Mouse (Mus musculus): Measurements from ENCODE around the gene 1190002N15Rik.

Gene 1190002N15Rik

DNA sequence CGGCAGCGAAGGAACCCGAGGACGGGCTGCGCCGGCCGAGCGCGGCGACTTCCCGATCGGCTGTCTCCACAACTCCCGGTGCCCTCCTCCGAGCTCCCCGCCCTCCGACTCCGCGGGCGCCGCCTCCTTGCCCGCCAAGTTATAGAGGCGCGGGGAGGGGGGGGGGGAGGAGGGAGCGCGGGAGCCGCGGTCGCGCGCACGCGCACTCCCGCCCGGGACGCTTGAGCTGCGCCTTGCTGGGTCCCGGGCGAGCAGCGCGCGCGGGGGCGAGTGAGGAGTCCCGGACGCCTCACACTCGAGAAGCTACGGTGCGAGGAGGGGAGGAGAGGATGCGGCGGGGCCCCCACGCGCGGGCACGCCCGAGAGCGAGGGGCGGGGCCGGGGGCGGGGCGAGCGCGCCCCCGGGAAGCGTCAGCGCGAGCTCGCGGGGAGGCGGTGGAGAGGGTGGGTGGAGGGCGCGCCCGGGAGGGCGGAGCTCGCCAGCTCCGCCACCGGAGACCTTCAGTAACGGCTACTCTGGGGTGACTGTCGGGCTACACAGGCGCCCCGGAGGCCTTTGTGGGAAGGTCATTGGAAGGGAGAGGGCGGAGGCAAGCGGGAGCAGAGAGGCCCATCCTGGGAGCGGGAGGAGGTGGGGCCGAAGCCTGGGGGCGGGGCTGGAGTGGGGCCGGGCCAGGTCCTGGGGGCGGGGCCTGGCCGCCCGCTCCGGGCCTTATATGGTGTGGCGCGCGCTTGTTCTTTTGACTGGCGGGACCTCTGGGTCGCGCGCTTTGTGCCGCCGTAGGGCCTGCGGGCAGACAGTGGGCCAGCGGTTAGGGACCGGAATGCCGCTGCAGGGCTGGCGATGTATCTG is at the start of gene 1190002N15Rik:
Gene 1190002N15Rik, minus strand, starts transcription at position 112 of the 853 bp plus-strand sequence.
- peak; percentile 72 for ATAC-seq (ENCODE audit: low TSS enrichment)

- peak; percentile 21; the same call in 1 of the 2 replicates for ATAC-seq (ENCODE audit: low TSS enrichment)
Measured at GRCm38 (mm10) chr9:94582309-94582708, 44.4 kb upstream of the 1190002N15Rik start.

DNA sequence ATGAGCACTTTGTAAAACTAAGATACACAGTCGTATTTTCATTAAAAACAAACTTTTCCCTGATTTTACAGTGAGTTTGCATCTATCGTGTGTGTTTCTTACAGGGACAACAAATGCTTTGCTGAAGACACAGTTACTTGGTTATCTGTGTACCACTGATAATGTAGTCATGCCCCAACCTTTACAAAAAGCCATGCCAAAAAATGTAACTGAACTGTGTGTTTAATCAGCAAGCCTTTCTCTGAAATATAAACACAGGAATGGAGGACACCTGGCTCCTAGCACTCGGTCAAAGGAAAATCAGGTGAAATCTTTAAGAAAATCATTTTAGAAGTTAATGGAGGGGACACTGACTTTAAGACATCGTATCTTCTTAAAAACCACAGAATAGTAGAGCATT is 43.8 kb upstream of the 1190002N15Rik start:
- ATAC-seq (ENCODE audit: low TSS enrichment): no peak

DNA sequence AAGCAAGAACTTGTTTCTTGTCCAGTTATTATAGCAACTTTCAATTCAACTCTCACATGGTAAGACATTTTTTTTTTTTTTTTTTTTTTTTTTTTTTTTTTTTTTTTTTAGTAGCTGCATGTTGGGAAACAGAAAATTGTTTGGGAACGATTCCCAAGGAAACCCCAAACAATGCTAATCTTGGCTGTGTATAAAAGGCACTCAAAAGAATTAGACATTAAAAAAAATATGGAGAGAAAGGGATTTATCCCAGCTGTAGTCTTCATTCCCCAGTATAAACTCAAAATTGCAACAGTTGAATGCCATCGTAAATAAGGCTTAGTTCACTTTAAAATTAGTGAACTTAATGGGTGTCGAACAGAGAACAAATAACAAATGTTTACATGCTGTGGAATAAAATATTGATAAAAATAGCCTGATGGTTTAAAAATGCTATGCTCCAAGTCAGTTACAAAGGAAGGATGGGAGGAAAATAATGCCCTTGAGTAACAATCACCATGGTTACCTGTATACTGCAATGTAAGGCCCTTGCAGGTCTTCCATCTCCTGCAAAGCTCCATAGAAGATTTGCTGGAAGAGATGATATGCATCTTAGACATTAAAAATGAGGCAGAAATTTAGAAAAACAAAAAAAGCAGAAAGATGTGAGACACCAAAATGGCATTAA is 42.3 kb upstream of the 1190002N15Rik start:
- ATAC-seq (ENCODE audit: low TSS enrichment): no peak

- no peak for ATAC-seq (ENCODE audit: low TSS enrichment)
Measured at GRCm38 (mm10) chr9:94571802-94572201, 33.9 kb upstream of the 1190002N15Rik start.

DNA sequence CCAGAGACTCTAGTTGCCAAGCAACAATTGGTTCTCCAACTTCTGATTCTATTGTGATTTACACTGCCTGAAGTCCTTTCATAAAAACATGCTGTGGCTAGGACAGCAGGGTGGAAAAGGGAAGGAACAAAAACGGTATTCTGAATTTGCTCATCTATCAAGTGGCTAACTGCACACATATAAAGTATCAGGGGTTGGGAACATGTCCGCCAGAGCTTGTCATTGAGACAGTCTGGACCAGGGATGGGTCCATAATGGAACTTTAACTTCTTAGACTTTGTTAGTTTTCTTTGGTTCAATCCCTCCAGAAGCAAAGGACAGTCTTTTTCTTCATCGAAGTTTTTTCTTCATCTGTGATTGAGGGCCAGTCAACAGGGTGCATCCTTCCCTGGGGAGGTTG is 30.5 kb upstream of the 1190002N15Rik start:
- no peak for ATAC-seq (ENCODE audit: low TSS enrichment)

GRCm38 (mm10) chr9:94567722-94568314 is 29.9 kb upstream of the 1190002N15Rik start:
- no peak for ATAC-seq (ENCODE audit: low TSS enrichment)

DNA sequence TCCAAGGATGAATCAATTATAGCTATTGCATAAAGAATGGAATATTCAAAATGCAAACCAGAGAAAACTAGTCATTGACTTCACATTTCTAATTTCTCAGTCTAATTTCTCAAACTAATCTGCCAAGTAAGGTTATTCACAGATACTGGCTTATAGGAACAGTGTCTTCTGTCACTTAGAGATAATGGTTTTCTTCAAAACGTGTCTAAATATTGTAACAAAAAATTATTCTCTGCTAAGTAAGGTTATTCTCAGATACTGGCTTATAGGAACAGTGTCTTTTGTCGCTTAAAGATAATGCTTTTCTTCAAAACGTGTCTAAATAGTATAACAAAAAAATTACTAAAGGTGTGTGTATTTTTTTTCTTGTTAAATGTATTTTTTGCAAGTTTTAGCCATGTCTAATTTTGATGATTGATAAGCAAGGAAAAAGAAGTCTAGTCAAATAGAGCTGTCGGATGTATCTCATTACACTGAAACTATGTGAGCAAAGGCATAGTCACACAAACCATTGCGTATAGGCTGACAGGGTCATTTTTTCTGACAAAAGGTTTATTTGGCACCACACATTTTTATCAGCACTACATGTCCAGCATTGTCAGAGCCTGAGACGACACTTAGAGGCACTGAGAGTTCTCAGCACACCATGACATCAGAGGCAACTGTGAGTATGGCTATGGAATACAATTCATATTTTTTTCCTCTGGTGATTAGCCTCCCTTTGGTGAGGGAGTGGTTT is 19.1 kb upstream of the 1190002N15Rik start:
- ATAC-seq (ENCODE audit: low TSS enrichment): no peak

DNA sequence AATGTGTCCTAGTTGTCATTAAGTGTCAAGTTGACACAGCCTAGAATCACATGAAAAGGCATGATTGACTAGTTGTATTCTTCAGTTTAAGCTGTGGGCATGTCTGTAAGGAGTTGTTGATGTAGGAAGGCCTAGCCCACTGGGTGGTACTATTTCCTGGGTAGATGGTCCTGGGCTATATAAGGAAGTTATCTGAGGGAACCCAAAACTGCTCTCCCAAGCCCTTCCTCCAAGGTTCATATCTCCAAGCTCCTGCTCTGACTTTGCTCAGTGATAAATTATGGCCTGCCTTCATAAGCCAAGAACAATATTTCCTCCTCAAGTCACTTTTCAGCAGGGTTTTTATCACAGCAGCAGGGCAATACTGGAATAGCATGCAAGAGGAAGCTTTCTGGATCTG is 18.4 kb upstream of the 1190002N15Rik start:
- ATAC-seq (ENCODE audit: low TSS enrichment): no peak

DNA sequence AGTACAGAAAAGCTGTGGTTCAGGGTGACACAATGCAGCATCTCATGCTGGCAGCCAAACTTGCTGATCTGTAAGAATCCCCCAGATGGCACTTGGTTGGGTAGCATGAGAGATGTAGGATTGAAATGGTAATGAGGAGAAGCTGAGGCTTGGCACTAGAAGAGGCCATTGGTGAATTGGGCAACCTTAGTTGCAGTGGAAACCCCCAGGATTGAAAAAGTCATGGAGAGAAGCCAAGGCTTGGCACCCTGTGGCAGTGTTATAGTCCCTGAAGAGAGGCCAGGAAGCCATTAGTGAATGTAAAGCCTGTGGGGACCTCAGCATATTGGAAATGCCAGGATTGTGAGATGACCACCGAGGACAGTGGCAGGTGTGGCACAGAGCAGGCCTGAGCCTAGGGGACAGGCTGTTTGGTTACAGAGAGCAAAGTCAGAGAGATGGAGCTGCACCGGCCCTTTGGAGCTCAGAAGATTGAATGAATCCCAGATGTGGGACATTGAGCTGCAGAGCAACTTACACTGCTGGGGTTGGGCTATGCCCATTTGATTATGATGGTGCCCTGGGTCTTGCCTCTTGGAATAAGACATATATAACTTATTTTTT is 12.7 kb upstream of the 1190002N15Rik start:
- no peak for ATAC-seq (ENCODE audit: low TSS enrichment)

GRCm38 (mm10) chr9:94543881-94544280 is 6.0 kb upstream of the 1190002N15Rik start:
- ATAC-seq (ENCODE audit: low TSS enrichment): no peak

GRCm38 (mm10) chr9:94540343-94541095 is 2.6 kb upstream of the 1190002N15Rik start:
- ATAC-seq (ENCODE audit: low TSS enrichment): no peak

GRCm38 (mm10) chr9:94539346-94539865 is 1.5 kb upstream of the 1190002N15Rik start:
- ATAC-seq (ENCODE audit: low TSS enrichment): no peak

- ATAC-seq (ENCODE audit: low TSS enrichment): no peak
Measured at GRCm38 (mm10) chr9:94538823-94539143, 902 bp upstream of the 1190002N15Rik start.

GRCm38 (mm10) chr9:94537051-94537917 is 597 bp downstream of the 1190002N15Rik start:
- ATAC-seq (ENCODE audit: low TSS enrichment): peak; percentile 32

DNA sequence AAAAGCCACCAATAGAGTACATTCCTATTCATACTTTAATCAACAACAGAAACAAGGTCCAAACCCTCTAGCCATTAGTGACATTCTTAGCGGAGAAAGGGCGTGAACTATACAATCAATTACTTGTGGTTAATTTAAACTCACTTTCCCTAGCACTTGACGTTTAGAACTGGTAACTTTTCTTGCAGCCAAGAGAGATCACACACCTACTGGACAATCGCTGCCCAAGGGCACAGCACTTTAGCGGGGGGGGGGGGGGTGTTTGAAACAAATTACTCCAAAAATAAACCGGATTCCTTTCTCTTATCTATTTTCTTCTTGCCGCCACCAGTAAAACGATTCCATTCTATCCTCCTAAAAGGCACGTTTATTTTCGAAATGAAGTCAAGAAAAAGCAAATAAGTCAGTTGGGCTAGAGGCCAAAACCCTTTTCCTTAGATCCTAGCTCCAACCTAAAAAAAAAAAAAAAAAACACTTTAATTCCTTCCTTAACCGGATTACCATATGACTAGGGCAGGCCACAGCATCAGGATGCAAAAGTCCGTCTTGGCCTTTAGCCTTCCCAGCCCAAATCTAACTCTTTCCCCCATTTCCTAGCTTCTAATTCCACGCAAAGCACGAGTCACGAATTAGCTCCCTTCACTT is 1.5 kb downstream of the 1190002N15Rik start:
- ATAC-seq (ENCODE audit: low TSS enrichment): no peak

- no peak for ATAC-seq (ENCODE audit: low TSS enrichment)
Measured at GRCm38 (mm10) chr9:94534795-94535194, 3.1 kb downstream of the 1190002N15Rik start.

DNA sequence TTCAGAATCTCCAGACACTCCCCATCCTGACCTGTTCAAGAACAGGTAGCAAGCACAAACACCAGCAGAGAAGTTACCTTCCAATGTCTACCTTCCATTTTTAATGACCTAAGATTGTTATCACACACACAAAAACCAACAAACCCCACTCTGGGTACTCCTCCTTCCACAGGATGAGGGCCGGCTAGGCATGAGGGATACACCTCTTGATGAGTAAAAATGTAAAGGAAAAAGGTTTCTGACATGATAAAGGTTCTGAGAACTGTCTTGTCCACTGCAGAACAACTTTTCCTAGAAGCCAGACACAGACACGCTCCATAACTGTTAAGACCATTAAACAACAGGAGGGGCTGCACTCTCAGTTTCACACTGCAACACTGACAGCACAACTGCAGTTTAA is 3.7 kb downstream of the 1190002N15Rik start:
- no peak for ATAC-seq (ENCODE audit: low TSS enrichment)

GRCm38 (mm10) chr9:94533641-94534040 is 4.2 kb downstream of the 1190002N15Rik start:
- ATAC-seq (ENCODE audit: low TSS enrichment): no peak
